Mouse (Mus musculus) CH12.LX (cell line): Measurements from ENCODE around the gene Fam198b.

Experiments
- CHD1 ChIP-seq: IDR thresholded peaks from 2 replicates; pipeline ENCODE4 v1.6.1; 2012; ENCODE audit warnings: low read depth, low read length, improper control_type of control experiment, inconsistent platforms
- CTCF ChIP-seq, 2 experiments: IDR thresholded peaks in 1 of 2; conservative IDR thresholded peaks in 1 of 2; 2 replicates each; pipeline ENCODE4 v1.5.1; 2011 to 2012; ENCODE audit warnings: low read depth in 2 of 2, low read length in 2 of 2, improper control_type of control experiment in 1 of 2, inconsistent platforms in 1 of 2, mild to moderate bottlenecking in 1 of 2, moderate library complexity in 1 of 2
- EP300 ChIP-seq: IDR thresholded peaks from 2 replicates; pipeline ENCODE4 v1.6.1; 2011; ENCODE audit warnings: low read length, improper control_type of control experiment
- POLR2A ChIP-seq: IDR thresholded peaks from 2 replicates; pipeline ENCODE4 v1.6.1; 2011; ENCODE audit warnings: low read depth, mild to moderate bottlenecking, improper control_type of control experiment, low read length
- POLR2AphosphoS2 ChIP-seq: IDR thresholded peaks from 2 replicates; pipeline ENCODE4 v1.6.1; 2011; ENCODE audit warnings: low read depth, low read length, improper control_type of control experiment
- SIN3A ChIP-seq: IDR thresholded peaks from 2 replicates; pipeline ENCODE4 v1.6.1; 2012; ENCODE audit warnings: low read length, improper control_type of control experiment, inconsistent platforms
- ZC3H11A ChIP-seq: IDR thresholded peaks from 2 replicates; pipeline ENCODE4 v1.6.1; 2012; ENCODE audit warnings: low read depth, mild to moderate bottlenecking, inconsistent platforms, low read length, improper control_type of control experiment

DNA sequence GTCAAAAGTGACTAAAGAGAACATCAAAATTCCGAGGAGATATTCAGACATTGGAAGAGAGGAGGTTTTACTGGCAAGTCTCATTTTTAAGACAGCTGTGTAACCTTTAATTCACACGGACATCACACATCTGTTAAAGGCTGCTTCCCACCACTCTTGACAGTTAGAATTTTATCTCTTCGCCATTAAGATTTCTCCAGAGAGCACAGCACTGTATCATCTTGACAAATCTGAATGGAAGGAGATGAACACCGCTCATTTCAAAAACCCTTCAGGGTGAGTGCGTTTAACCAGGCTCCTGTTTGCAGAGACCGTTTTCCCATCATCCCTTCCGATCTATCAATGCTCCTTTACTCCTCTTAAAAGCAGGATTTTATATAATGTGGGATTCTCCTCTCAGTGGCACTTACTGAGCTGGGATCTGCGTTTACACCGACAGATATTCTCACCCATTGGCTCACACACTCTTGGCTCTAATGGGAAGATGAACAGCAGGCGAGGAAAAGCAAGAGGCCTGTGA lies 20.0 kb downstream of the Fam198b start:
- no peak for TF ChIP-seq CTCF (conservative IDR thresholded peaks at IDR 0.05 in 1 of 2, IDR thresholded peaks at IDR 0.05 in 1 of 2; ENCODE audit: low read depth in 2 of 2, low read length in 2 of 2)
- no peak for TF ChIP-seq POLR2AphosphoS2
- TF ChIP-seq SIN3A: no peak
- no peak for TF ChIP-seq EP300
- no peak for TF ChIP-seq POLR2A
- no peak for TF ChIP-seq ZC3H11A
- TF ChIP-seq CHD1: no peak
